Comparison of ENCODE assay signal across 12 mouse cellular contexts in the genomic region with DNA sequence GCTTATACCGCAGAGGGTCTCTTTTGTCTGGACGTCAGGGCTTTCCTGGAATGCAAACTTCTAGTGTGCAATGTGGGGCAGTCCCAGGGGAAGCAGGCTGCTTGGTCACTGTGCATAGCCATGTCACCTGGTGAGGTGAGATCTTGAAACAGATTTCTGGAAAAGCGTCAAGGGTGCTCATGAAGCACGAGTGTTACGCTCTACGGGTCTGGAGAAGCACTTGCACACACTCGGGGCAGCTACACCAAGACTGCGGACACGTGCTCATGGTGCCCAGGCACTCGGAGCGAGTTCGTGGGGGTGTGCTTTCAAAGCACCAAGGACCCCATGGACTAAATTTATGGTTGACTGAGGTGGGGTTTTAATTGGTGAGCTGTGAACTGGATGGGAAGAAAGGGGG.
"Had no signal": no experiment of that assay in that cellular context is flagged by ENCODE, and none has a peak within 500 bp of the region (broad histone marks: within the 10 kb centered on the region; RNA-seq: fewer than 3 reads in every experiment).

No protein-coding gene starts in this region.

- H3K4me3 ChIP-seq: left cerebral cortex, adult 2 months; liver, embryonic 13.5 days; lung, embryonic 15.5 days had no signal

- DNase-seq: kidney, adult 2 months; kidney, postnatal 10 days; kidney, postnatal 4 days; layer of hippocampus, adult 9-11 months; liver, embryonic 13.5 days; midbrain, embryonic 14.5 days; right cerebral cortex, adult 18-20 months; right cerebral cortex, postnatal 14 days; thymus, adult 2 months; thymus, postnatal 25 days had no signal

- H3K4me1 ChIP-seq: liver, embryonic 13.5 days had no signal
